Mouse (Mus musculus): ENCODE results near the gene 6330409D20Rik. TPM values are rescaled to one million over a fixed set of nuclear protein-coding genes. Genes with fewer than 3 reads are reported as not detected.
A peak's percentile ranks its signal among the peaks of the same experiment; 100 is the strongest.

6330409D20Rik gene
- total and polyA plus RNA-seq, 2 experiments from 2014 or later, result 3.2 to 3.6 TPM

DNA sequence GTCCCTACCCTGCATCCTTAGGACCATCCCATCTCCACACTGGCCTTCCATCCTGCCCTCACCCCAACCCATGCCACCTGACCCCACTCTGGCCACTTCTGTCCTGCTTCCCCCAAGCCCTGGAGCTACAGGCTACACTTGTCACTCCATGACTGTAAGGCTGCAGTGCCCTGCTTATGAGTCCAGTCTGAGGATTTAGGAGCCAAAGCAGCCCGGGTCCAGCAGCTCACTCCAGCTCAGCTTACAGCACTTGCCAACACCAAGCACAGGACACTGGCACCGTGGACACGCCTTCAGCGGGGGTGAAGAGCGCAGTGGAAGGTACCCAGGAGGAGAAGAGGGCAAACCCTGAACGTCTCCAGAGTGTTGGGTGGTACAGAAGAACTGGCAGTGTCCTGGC is 33.8 kb downstream of the 6330409D20Rik start:
- DNase-seq (ENCODE audit: low spot score), result no peak
- no peaks in the 10 kb centered on the region for H3K27me3 ChIP-seq (ENCODE audit: insufficient read depth, low read length)
- no peak overlapping the region for H3K9ac ChIP-seq (replicated peaks; ENCODE audit: low read length)
- peaks cover 8% of the 10 kb centered on the region; the same call in 1 of the 2 replicates for H3K4me1 ChIP-seq (ENCODE audit: insufficient read depth, low read length)
- H3K4me2 ChIP-seq (ENCODE audit: low read depth, low read length), result no peak overlapping the region
- H3K36me3 ChIP-seq (ENCODE audit: insufficient read depth, low read length), result peaks cover 61% of the 10 kb centered on the region
- ATAC-seq, result no peak
- no peaks in the 10 kb centered on the region for H3K9me3 ChIP-seq (ENCODE audit: low read length)
- no peak for TF ChIP-seq CTCF (IDR thresholded peaks at IDR 0.05; ENCODE audit: low read depth)
- no peak overlapping the region for H3K27ac ChIP-seq
- H3K4me3 ChIP-seq (ENCODE audit: low read length), result no peak overlapping the region
- WGBS, result 95% methylated on average over 6 of the region's 6 CpGs

DNA sequence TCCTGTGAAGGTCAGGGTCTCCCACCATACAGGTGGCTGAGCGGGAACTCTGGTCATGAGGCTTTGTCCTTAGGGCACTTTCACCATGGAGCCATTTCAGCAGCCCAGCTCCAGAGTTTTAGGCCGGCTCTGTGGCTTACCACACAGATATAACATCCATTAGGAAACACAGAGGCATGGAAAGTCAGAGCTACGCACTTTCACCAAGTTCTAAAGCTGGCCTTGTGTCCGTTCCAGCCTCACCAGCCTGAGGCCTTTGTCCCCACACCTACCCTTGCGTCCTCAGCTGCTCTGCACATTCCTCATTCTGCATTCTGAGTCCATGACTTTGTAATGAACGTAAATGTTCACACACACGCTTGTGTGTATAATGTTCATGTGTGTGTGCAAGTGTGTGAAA is 35.8 kb downstream of the 6330409D20Rik start:
- Histone ChIP-seq H3K27ac (no peak overlapping the region), H3K4me2 (ENCODE audit: low read depth, low read length) (no peak overlapping the region), H3K4me1 (ENCODE audit: insufficient read depth, low read length) (no peaks in the 10 kb centered on the region), H3K36me3 (ENCODE audit: insufficient read depth, low read length) (peaks cover 59% of the 10 kb centered on the region), H3K27me3 (ENCODE audit: insufficient read depth, low read length) (no peaks in the 10 kb centered on the region), H3K9ac (replicated peaks; ENCODE audit: low read length) (no peak overlapping the region), H3K4me3 (ENCODE audit: low read length) (no peak overlapping the region), H3K9me3 (ENCODE audit: low read length) (no peaks in the 10 kb centered on the region)
- no peak for TF ChIP-seq CTCF (IDR thresholded peaks at IDR 0.05; ENCODE audit: low read depth)
- ATAC-seq, result no peak
- 91% methylated on average over 7 of the region's 7 CpGs for WGBS
- no peak for DNase-seq (ENCODE audit: low spot score)

DNA sequence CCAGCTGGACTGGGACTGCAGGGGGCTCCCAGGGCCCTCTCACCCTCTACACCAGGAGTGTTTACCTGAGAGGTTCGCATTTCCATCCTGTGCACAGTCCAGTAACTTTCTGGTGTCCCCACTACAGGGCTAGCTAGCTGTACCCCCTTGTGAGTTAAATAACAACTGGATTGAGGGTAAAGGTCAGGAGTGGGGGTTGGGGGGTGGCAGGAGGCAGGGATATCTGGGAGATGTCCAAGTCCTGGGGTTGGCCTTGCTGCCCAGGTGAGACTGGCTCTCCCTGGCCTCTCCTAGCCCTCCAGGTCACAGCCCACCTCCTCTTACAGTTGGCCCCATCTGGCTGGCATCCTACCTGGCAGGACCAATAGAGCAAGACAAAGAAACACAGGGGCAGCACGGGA is 36.8 kb downstream of the 6330409D20Rik start, which contains the start of gene Fpgs:
TSS of gene Fpgs (minus strand) at position 125 of the 401 bp plus-strand sequence.
- 91% methylated on average over 2 of the region's 2 CpGs for WGBS
- DNase-seq (ENCODE audit: low spot score), result no peak
- peaks cover 50% of the 10 kb centered on the region for H3K36me3 ChIP-seq (ENCODE audit: insufficient read depth, low read length)

DNA sequence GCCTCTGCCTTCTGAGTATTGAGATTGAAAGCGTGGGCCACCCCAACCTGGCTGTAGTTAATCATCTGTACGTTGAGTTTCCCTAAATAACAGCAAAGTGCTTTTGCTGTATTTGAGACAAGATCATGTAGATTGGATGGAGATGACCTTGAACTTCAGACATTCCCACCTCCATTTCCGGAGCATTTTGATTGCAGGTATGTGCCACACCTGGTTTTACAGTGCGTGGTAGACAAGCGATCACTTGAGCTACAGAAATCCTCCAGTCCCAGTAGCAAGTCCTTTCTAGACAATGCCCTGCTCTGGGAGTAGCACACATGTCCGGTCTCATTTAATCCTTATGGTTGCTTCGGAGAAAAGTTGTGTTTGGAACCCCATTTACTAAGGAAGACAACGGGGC is 37.8 kb downstream of the 6330409D20Rik start:
- peaks cover 42% of the 10 kb centered on the region for H3K36me3 ChIP-seq (ENCODE audit: insufficient read depth, low read length)
- no peak overlapping the region for H3K27ac ChIP-seq
- H3K4me2 ChIP-seq (ENCODE audit: low read depth, low read length), result no peak overlapping the region
- no peaks in the 10 kb centered on the region for H3K9me3 ChIP-seq (ENCODE audit: low read length)
- DNase-seq (ENCODE audit: low spot score), result no peak
- H3K27me3 ChIP-seq (ENCODE audit: insufficient read depth, low read length), result no peaks in the 10 kb centered on the region
- WGBS, result 96% methylated on average over 8 of the region's 8 CpGs
- no peak overlapping the region for H3K4me3 ChIP-seq (ENCODE audit: low read length)
- H3K4me1 ChIP-seq (ENCODE audit: insufficient read depth, low read length), result no peaks in the 10 kb centered on the region
- no peak for TF ChIP-seq CTCF (IDR thresholded peaks at IDR 0.05; ENCODE audit: low read depth)
- no peak for ATAC-seq
- no peak overlapping the region for H3K9ac ChIP-seq (replicated peaks; ENCODE audit: low read length)

More for the DNA sequence above, 36.8 kb downstream of the 6330409D20Rik start, which contains the start of gene Fpgs:
- Histone ChIP-seq H3K4me1 (ENCODE audit: insufficient read depth, low read length) (no peaks in the 10 kb centered on the region), H3K9ac (replicated peaks; ENCODE audit: low read length) (no peak within 1 kb of the TSS), H3K27me3 (ENCODE audit: insufficient read depth, low read length) (no peaks in the 10 kb centered on the region), H3K27ac (no peak within 1 kb of the TSS), H3K9me3 (ENCODE audit: low read length) (no peaks in the 10 kb centered on the region), H3K4me2 (ENCODE audit: low read depth, low read length) (no peak within 1 kb of the TSS), H3K4me3 (ENCODE audit: low read length) (no peak within 1 kb of the TSS)
- ATAC-seq, result no peak
- no peak for TF ChIP-seq CTCF (IDR thresholded peaks at IDR 0.05; ENCODE audit: low read depth)

DNA sequence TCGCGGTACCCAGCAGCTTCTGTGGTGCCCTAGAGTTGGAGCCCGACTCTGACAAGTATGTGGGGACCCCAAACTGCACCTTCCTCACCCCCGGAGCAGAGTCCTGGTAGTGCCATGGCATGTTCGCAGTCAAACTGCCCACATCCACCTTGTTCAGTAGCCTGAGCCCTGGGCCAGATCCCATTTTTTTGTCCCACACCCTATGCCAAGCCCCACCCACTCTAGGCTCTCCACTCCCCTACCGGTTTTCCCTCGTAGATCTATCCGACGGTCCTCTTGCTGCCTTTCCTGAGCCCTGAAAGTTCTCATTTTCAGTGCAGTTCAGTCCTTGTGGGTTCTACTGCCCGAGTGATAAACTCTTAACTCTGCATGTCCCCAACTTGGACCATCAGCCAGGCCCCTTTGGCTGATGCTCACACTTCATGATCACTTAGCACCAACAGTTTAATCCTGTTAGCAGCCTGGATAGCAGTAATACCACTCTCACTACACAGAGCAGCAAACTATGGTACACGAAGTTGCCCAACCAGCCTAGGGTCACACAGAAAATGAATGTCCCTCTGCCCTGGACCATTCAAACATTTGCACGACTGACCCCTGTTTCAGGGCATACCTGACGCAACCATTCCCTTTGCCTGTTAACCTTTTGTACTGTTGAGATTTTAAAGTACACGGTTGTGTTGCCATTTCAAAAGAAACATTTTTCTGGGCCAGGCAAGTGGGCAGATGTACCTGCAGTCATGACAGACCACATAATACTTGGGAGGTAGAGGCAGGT is 39.7 kb downstream of the 6330409D20Rik start:
- no peak for TF ChIP-seq CTCF (IDR thresholded peaks at IDR 0.05; ENCODE audit: low read depth)
- no peaks in the 10 kb centered on the region for H3K27me3 ChIP-seq (ENCODE audit: insufficient read depth, low read length)
- H3K9ac ChIP-seq (replicated peaks; ENCODE audit: low read length), result no peak overlapping the region
- ATAC-seq, result no peak
- no peak overlapping the region for H3K4me2 ChIP-seq (ENCODE audit: low read depth, low read length)
- peaks cover 27% of the 10 kb centered on the region for H3K36me3 ChIP-seq (ENCODE audit: insufficient read depth, low read length)
- H3K4me1 ChIP-seq (ENCODE audit: insufficient read depth, low read length), result no peaks in the 10 kb centered on the region
- H3K4me3 ChIP-seq (ENCODE audit: low read length), result no peak overlapping the region
- no peaks in the 10 kb centered on the region for H3K9me3 ChIP-seq (ENCODE audit: low read length)
- DNase-seq (ENCODE audit: low spot score), result no peak
- 85% methylated on average over 14 of the region's 14 CpGs for WGBS
- no peak overlapping the region for H3K27ac ChIP-seq

- no peak for TF ChIP-seq CTCF (IDR thresholded peaks at IDR 0.05; ENCODE audit: low read depth)
- H3K27ac ChIP-seq, result no peak overlapping the region
- DNase-seq (ENCODE audit: low spot score), result no peak
- H3K9ac ChIP-seq (replicated peaks; ENCODE audit: low read length), result no peak overlapping the region
- H3K4me2 ChIP-seq (ENCODE audit: low read depth, low read length), result no peak overlapping the region
- no peak overlapping the region for H3K4me3 ChIP-seq (ENCODE audit: low read length)
- no peak for ATAC-seq
- H3K27me3 ChIP-seq (ENCODE audit: insufficient read depth, low read length), result no peaks in the 10 kb centered on the region
- H3K9me3 ChIP-seq (ENCODE audit: low read length), result no peaks in the 10 kb centered on the region
- H3K4me1 ChIP-seq (ENCODE audit: insufficient read depth, low read length), result no peaks in the 10 kb centered on the region
- 84% methylated on average over 6 of the region's 6 CpGs for WGBS
- H3K36me3 ChIP-seq (ENCODE audit: insufficient read depth, low read length), result peaks cover 21% of the 10 kb centered on the region; the same call in 1 of the 2 replicates
These were observed 41.1 kb downstream of the 6330409D20Rik start for GRCm38 (mm10) chr2:32699680-32700079.

DNA sequence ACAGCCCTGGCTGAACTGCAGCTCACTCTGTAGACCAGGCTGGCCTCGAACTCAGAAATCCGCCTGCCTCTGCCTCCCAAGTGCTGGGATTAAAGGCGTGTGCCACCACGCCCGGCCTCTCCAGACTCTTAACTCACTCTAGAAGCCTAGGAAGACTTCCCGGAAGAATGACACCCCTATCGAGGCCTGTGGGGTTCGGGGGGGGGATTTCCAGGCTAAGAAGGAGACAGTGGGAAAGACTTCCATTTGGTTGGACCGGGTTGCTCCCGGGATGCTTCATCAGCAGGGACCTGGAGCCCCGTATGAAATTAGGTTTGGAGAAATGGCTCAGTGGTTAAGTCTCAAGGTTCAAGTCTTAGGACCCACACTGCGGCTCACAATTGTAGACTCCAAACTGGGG is 46.1 kb downstream of the 6330409D20Rik start:
- H3K27me3 ChIP-seq (ENCODE audit: insufficient read depth, low read length), result no peaks in the 10 kb centered on the region
- no peaks in the 10 kb centered on the region for H3K36me3 ChIP-seq (ENCODE audit: insufficient read depth, low read length)
- peak overlapping the region; percentile 83 for H3K4me3 ChIP-seq (ENCODE audit: low read length)
- no peak for ATAC-seq
- no peaks in the 10 kb centered on the region for H3K9me3 ChIP-seq (ENCODE audit: low read length)
- DNase-seq (ENCODE audit: low spot score), result no peak
- no peaks in the 10 kb centered on the region; the same call in 1 of the 2 replicates for H3K4me1 ChIP-seq (ENCODE audit: insufficient read depth, low read length)
- peak overlapping the region; percentile 64; the same call in 1 of the 2 replicates for H3K27ac ChIP-seq
- H3K4me2 ChIP-seq (ENCODE audit: low read depth, low read length), result peak overlapping the region; percentile 96
- TF ChIP-seq CTCF (IDR thresholded peaks at IDR 0.05; ENCODE audit: low read depth), result no peak
- 87% methylated on average over 12 of the region's 12 CpGs for WGBS
- peak overlapping the region; percentile 85; the same call in 1 of the 2 replicates for H3K9ac ChIP-seq (replicated peaks; ENCODE audit: low read length)

All from hindbrain, postnatal 0 days (tissue).